Mouse (Mus musculus) spleen, adult 18-20 months (tissue): ENCODE data around the gene Pdhb.

Experiments
- DNase-seq, 2 experiments: peaks; one replicate each; pipeline ENCODE4 v3.0.0; 2022; ENCODE audit warnings: mixed read lengths in 2 of 2

The Pdhb gene

DNA sequence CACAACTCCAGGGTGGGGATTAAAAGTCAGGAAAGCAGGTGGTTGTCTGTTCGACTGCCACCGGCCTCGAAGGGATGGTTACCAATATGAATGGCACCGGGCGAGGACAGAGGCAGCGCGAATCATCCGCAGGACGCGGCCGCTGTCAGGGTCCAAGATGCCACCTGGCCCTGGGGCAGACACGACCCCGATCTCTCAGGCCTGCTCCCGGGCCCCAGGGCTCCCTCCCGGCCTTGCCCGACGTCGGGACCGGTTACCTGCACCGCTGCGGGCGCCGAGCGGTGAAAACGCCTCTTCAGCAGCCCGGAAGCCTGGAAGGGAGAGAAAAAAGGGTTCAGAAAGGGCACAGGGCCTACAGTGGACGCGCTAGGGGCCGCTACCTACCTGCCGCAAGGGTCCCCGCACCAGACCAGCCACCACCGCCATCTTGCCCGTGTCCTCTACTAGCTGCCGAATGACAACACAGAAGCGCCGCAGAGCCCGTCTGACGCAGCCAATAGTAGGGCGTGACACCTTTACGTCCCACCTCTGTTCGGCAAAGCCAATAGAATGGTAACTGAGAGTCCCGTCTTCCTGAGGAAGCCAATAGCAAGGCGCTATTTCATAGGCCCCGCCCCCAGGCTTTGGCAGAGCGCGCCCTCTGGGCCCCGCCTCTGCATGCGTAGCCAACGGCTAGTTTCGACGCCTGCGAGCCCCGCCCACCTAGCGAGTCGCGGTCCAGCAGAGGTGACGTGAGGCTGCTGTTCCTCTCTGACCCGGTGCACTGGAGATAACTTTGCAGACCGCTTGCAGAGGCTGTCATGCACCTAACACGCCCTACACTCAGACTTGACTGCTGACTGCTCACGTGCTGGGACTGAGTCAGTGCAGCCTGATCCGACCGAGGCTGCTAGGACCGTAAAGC is at the start of gene Pdhb:
TSS of gene Pdhb (minus strand) at position 519 of the 904 bp plus-strand sequence.
- DNase-seq, result peak; percentile 98

GRCm38 (mm10) chr14:8222561-8222960 is 49.7 kb upstream of the Pdhb start:
- DNase-seq, result no peak

- no peak for DNase-seq
Observed at GRCm38 (mm10) chr14:8220912-8221311, 48.1 kb upstream of the Pdhb start.

- DNase-seq, result peak in 1 of 2 experiments; percentile 25
Observed at GRCm38 (mm10) chr14:8220306-8220705, 47.5 kb upstream of the Pdhb start.

DNA sequence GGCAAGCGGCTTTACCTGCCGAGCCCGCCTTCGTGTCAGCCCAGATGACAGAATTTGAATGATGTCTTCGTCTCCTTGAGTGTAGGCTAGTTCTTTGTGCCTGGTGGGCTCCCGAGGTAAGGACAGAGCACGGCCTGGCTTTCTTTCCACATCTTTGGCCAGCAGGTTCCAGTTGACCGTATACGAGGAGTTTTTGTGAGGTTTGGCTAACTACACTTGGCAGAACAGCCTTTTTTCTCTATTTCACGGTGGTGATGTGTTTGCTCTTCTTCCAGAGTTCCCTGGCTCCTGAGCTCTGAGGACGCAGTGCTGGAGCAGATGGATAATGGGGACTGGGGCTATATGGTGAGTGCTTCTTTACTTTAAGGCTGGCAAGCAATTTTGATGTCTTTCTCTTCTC is 47.1 kb upstream of the Pdhb start:
- DNase-seq, result no peak

- no peak for DNase-seq
Observed at GRCm38 (mm10) chr14:8218730-8219380, 46.0 kb upstream of the Pdhb start.

GRCm38 (mm10) chr14:8218238-8218637 is 45.4 kb upstream of the Pdhb start:
- no peak for DNase-seq

DNA sequence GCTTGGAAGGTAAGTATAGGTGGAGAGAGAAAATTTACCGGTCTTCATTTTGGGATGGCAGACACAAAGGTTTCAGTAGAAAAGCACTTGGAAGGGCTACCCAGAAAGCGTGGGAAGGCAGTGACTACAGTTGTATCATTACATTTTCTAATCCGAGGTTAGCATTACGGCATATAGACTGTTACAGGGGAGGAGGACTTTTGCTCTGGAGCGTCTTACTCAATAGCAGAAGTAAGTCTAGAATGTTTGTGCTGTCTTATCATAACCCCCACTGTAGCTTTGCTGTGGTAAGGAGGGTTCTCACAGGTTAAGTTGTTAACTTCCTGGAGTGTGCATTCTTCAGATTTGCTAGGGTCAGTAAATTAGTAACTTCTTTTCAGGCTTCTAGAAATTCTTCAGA is 43.3 kb upstream of the Pdhb start:
- no peak for DNase-seq

DNA sequence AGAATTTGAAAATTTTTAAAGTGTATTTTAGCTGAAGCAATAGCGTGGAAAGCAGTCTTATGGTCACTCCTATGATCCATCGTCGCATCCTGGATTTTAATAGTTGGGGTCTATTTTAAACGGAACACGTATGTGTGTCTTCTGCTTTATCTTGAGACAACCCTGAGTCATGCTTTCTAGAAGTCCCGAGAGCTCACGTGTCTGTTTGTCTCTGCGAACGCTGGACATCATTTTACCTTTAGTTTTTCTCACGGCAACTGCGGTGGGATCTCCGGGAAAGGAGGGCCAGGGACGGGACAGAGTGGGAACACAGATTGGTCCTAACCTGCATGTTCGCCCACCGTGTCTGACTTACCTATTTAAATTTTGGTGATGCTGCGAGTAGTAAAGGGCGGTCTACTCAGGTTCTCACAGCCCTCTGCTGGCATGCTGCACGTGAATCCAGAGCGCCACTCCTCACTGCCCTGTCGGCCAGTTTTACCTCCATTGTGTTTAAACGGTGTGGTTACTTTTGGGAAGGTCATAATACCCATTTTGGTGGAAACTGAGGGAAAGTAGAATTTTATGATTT is 42.5 kb upstream of the Pdhb start:
- DNase-seq, result no peak

DNA sequence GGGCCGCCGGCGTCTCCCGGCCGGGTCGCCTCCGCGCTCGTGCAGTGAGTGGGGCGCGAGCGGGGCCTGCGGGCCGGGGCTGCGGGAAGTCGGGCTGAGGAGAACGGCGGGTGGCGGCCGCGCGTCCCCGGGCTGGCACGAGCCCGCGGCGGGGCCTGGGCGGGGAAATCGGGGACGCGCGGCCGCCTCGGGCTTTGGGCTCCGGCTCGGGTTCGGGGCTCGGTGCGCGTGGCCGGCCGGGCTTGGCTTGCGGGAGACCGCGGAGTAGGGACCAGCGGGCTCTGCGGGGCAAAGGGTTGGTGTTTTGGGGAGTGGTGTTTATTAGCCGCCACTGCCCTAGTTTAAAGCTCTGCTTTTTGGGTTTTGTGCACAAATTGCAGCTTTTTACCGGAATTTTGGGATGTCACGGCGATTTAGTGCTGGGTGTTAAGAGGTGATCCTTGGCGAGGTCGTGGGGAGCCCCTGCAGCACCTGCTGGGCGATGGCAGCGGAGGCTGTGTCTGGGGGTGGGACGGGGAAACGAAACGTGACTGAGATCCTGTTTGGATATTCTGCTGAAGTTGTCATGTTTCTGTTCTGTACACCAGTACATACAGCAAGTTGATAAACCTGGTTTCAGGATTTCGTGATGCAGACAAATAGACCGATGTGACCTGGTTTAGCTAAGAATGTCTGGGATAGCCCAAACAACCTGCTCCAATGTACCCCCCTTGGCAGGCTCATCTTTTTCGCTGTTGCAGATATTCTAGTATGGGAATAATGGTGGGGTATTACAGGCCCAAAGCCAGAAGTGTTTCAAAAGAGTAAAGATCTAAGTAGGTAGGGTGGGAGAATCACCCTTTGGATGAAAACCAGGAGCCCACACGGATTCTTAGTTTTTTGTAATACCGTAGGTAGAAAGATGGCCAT is 41.7 kb upstream of the Pdhb start:
- peak; percentile 20 to 71 for DNase-seq

DNA sequence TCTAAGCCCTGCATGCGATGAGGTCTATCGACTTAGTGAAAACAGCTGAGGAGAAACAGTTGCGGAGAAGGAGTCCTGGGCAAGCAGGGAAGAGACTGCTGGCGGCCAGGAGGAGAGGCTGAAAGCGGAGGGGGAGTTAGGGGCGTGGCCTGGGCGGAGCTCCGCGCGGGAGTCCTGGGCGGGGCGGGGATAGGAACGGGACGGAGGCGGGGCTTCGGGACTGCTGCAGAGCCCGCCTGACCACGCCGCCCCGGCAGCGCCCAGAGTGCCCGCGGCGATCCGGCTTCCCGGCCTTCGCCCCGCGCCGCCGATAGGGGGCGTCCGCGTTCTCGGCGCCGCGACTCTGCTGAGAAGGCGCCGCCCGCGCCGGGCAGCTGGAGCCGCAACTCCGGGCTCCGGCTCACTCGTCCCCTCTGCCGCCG is 41.0 kb upstream of the Pdhb start, which contains the start of gene Kctd6:
TSS of gene Kctd6 (plus strand) at position 338 of the 422 bp plus-strand sequence.
- peak; percentile 98 to 100 for DNase-seq

GRCm38 (mm10) chr14:8212996-8213395 is 40.2 kb upstream of the Pdhb start:
- DNase-seq, result no peak

GRCm38 (mm10) chr14:8209896-8210295 is 37.1 kb upstream of the Pdhb start:
- no peak for DNase-seq

DNA sequence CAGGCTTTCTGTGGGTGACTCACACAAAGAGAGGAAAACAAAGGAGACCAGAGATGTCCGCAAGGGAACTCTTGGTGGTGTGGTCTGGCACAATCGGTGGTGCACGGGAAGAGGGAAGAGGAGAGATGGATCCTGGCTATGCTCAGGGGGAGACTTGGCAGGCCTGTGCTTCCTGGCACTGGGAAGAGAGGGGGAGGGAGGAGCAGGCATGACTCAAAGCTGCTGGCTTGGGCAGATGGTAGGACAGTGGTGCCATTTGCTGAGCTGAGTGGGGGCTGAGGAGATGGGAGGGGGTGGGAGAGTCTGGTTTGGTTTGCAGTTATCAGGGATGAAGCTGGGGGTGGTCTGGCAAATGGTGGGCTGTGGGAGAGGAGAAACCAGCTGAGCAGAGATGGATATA is 36.1 kb upstream of the Pdhb start:
- DNase-seq, result no peak

GRCm38 (mm10) chr14:8207543-8207942 is 34.7 kb upstream of the Pdhb start:
- DNase-seq, result no peak

DNA sequence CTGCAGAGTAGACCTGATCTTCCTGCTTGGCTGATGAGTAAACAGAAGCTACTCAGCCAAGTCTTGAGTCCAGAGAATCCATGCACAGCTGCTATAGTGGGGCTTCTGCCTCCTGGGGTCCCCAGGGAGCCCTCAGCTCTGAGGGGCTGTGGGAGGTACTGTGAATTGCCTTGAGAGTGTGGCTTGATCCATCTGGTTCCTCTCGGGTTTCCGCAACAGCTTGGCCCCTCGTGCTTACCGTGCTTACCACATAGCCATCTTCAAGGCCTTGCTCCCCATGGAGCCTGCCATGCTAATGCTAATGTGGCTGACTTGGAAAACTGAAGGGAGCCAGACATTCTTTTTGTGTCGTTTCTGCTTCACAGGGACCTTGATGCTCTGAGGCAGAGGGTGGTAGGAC is 34.3 kb upstream of the Pdhb start:
- DNase-seq, result no peak

GRCm38 (mm10) chr14:8206179-8206910 is 33.5 kb upstream of the Pdhb start:
- DNase-seq, result no peak

DNA sequence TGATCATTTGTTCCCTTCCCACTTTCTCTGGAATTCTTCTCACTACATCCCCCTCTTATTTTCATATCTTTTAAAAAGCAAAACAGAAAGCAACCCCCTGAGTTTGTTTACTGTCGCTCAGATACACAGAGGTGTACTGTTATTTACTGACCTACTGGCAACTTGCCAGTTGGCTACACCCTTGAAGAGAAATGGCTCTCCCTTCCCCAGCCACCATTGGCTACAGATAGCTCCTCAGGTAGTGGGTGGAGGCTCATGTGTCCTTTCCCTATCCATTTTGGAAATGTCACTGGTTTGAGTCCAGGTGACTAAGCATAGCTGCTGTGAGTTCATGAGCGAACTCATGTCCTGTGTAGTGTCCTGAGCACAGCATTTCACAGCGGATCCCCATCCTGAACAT is 28.9 kb upstream of the Pdhb start:
- no peak for DNase-seq

DNA sequence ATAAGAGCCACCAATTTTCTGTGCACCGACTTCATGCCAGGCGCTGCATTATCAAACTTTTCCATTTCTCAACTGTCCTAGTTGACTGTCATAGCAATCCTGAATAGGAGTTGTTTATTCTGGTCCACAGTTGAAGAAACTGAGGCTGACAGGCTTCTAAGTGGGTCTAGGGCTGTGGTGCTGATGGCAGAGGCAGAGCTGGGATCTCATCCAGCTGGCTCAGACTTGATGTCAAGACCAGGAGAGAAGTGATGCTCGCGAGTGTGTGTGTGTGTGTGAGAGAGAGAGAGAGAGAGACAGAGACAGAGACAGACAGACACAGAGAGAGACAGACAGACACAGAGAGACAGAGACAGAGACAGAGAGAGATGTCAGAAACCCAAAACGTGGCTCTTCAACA is 27.9 kb upstream of the Pdhb start:
- no peak for DNase-seq

DNA sequence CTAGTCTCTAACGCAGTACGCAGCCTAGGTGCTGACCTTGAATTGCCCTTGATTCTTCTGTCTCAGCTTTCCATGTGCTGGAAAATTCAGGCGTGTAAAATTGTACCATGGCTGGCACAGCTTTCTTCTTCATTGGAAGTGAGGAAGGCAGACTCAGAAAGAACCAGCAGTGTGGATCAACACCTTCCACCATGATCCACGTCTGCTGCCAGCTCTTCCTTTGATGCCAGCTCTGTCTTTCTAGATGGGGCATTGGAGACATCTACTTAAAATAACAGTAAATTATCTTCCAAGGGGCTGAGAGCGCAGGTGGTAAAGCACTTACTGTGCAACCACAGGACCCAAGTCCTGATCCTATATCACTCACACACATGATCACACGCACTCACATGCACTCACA is 19.9 kb upstream of the Pdhb start:
- no peak for DNase-seq

GRCm38 (mm10) chr14:8191331-8191965 is 18.6 kb upstream of the Pdhb start:
- DNase-seq, result no peak
